Mouse (Mus musculus) small intestine, adult 2 months (tissue): ENCODE measurements around the gene Hcn1. TPM values are rescaled to one million over a fixed set of nuclear protein-coding genes. Genes with fewer than 3 reads are reported as not detected.

ENCODE experiments used
- H3K27ac ChIP-seq: fragments of 200-500 bp; 2 replicates; pipeline ENCODE4 v1.5.1; 2012; ENCODE audit warnings: low read depth, low read length, control low read depth, inconsistent platforms; ENCODE audit not compliant: insufficient read depth
- H3K27me3 ChIP-seq: fragments of 200-500 bp; 2 replicates; pipeline ENCODE4 v1.6.1; 2012; ENCODE audit warnings: mild to moderate bottlenecking, moderate library complexity, low read length, inconsistent platforms; ENCODE audit not compliant: control insufficient read depth, insufficient read depth
- H3K36me3 ChIP-seq: fragments of 200-500 bp; 2 replicates; pipeline ENCODE4 v1.6.1; 2012; ENCODE audit warnings: mild to moderate bottlenecking, low read length, control low read depth, inconsistent platforms; ENCODE audit not compliant: control insufficient read depth, insufficient read depth
- H3K4me1 ChIP-seq: fragments of 200-500 bp; 2 replicates; pipeline ENCODE4 v1.6.1; 2012; ENCODE audit warnings: low read length, inconsistent platforms, mixed read lengths; ENCODE audit not compliant: control insufficient read depth, insufficient read depth, insufficient read length
- H3K4me3 ChIP-seq: fragments of 200-500 bp; 2 replicates; pipeline ENCODE4 v1.5.1; 2012; ENCODE audit warnings: low read depth, mild to moderate bottlenecking, control low read depth, inconsistent platforms, low read length, moderate library complexity
- CTCF ChIP-seq: fragments of 200-500 bp; IDR thresholded peaks from 2 replicates; pipeline ENCODE4 v1.5.1; 2012; ENCODE audit warnings: low read depth, mild to moderate bottlenecking, control low read depth, inconsistent platforms, low read length, moderate library complexity, mixed read lengths; ENCODE audit not compliant: insufficient replicate concordance, insufficient read length; ENCODE audit errors: extremely low read depth
- POLR2A ChIP-seq: fragments of 200-500 bp; IDR thresholded peaks from 2 replicates; pipeline ENCODE4 v1.6.1; 2012; ENCODE audit warnings: low read depth, mild to moderate bottlenecking, control low read depth, inconsistent platforms, low read length, moderate library complexity
- WGBS: fragments of 180-500 bp; shearing (Covaris S2); methylation state at CpG from one replicate; pipeline ENCODE4 v1.1.7; 2018; 5-methylcytosine and 5-hydroxymethylcytosine counted together
- polyA plus RNA-seq: library from polyadenylated mRNA; depleted of rRNA; stranded (reverse); fragments of >200 nt; gene quantifications from 2 replicates; pipeline ENCODE4 v1.2.3, GENCODE M21; 2012

Hcn1 gene
- polyA plus RNA-seq, 1 experiment: 0.16 TPM

- Histone ChIP-seq H3K4me3 (no peak overlapping the region), H3K4me1 (no peaks in the 10 kb centered on the region), H3K27ac (no peak overlapping the region), H3K27me3 (no peaks in the 10 kb centered on the region), H3K36me3 (no peaks in the 10 kb centered on the region)
- TF ChIP-seq CTCF (no peak), POLR2A (no peak)
- 77% methylated on average over 17 of the region's 17 CpGs for WGBS
These were observed 56.5 kb downstream of the Hcn1 start for GRCm38 (mm10) chr13:117658414-117659175.

DNA sequence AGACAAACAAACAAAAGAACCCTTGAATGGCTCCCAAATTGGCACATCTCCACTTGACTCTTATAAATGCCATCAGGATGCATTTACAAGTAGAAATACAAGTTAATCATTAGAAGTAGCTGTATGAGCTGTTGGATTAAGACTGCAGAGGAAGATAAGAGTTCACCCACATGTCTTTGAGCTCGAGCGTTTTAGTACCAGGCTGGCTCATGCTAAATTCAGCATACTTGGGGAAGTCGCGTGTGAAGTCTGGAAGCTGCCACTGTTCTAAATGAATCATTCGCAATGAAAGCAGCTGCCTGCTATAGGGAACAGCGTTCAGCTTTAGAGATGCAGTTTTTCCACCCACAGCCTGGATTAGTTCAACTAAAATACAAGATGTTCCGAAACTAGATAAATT is 57.4 kb downstream of the Hcn1 start:
- WGBS: 26% methylated on average over 7 of the region's 7 CpGs
- H3K4me1 ChIP-seq: no peaks in the 10 kb centered on the region
- H3K36me3 ChIP-seq: no peaks in the 10 kb centered on the region
- no peak overlapping the region for H3K27ac ChIP-seq
- H3K4me3 ChIP-seq: no peak overlapping the region
- H3K27me3 ChIP-seq: no peaks in the 10 kb centered on the region
- TF ChIP-seq CTCF (no peak), POLR2A (no peak)

- H3K36me3 ChIP-seq: no peaks in the 10 kb centered on the region
- H3K27ac ChIP-seq: no peak overlapping the region
- H3K4me1 ChIP-seq: no peaks in the 10 kb centered on the region
- no peak overlapping the region for H3K4me3 ChIP-seq
- 45% methylated on average over 3 of the region's 3 CpGs for WGBS
- TF ChIP-seq CTCF (no peak), POLR2A (no peak)
- H3K27me3 ChIP-seq: no peaks in the 10 kb centered on the region
These were observed 60.5 kb downstream of the Hcn1 start for GRCm38 (mm10) chr13:117662661-117663060.

GRCm38 (mm10) chr13:117669303-117669702 is 67.2 kb downstream of the Hcn1 start:
- Histone ChIP-seq H3K4me1 (no peaks in the 10 kb centered on the region), H3K27me3 (no peaks in the 10 kb centered on the region), H3K27ac (no peak overlapping the region), H3K4me3 (no peak overlapping the region), H3K36me3 (no peaks in the 10 kb centered on the region)
- 28% methylated on average over 2 of the region's 2 CpGs for WGBS
- TF ChIP-seq POLR2A (no peak), CTCF (no peak)

- Histone ChIP-seq H3K27me3 (no peaks in the 10 kb centered on the region), H3K36me3 (no peaks in the 10 kb centered on the region), H3K27ac (no peak overlapping the region), H3K4me3 (no peak overlapping the region), H3K4me1 (no peaks in the 10 kb centered on the region)
- 97% methylated on average over 1 of the region's 1 CpGs for WGBS
- TF ChIP-seq CTCF: no peak
- no peak for TF ChIP-seq POLR2A
These were observed 69.7 kb downstream of the Hcn1 start for GRCm38 (mm10) chr13:117671851-117672250.

GRCm38 (mm10) chr13:117676418-117676817 is 74.3 kb downstream of the Hcn1 start:
- H3K27ac ChIP-seq: no peak overlapping the region
- TF ChIP-seq CTCF (no peak), POLR2A (no peak)
- WGBS: 70% methylated on average over 5 of the region's 5 CpGs
- H3K4me3 ChIP-seq: no peak overlapping the region
- no peaks in the 10 kb centered on the region for H3K27me3 ChIP-seq
- H3K36me3 ChIP-seq: no peaks in the 10 kb centered on the region
- H3K4me1 ChIP-seq: no peaks in the 10 kb centered on the region

DNA sequence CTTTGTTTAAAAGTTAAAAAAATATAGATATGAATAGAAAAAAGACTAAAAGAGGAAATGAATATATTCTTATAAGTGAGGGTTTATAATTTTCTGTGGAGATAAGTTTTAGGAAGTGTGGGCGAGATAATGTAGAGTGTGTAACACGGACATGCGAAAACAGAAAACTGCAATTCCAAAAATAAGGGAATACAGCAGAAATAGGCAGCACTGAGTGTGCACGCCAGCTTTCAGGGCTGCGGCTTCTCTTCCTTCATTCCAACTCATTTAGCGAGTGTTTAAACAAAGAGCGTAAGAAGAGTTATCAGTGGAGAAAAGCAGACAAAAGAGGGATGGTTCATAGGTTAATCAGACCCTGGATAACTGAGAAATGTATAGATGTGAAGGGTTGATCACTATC is 85.5 kb downstream of the Hcn1 start:
- no peak for TF ChIP-seq CTCF
- TF ChIP-seq POLR2A: no peak
- no peaks in the 10 kb centered on the region for H3K27me3 ChIP-seq
- no peaks in the 10 kb centered on the region for H3K4me1 ChIP-seq
- H3K36me3 ChIP-seq: no peaks in the 10 kb centered on the region
- 82% methylated on average over 7 of the region's 7 CpGs for whole genome bisulfite sequencing
- H3K27ac ChIP-seq: no peak overlapping the region
- no peak overlapping the region for H3K4me3 ChIP-seq
